Mouse (Mus musculus) small intestine, adult 2 months (tissue): ENCODE measurements around the gene Cry2.

ENCODE experiments used
- CTCF ChIP-seq: fragments of 200-500 bp; IDR thresholded peaks from 2 replicates; pipeline ENCODE4 v1.5.1; 2012; ENCODE audit warnings: low read depth, mild to moderate bottlenecking, control low read depth, inconsistent platforms, low read length, moderate library complexity, mixed read lengths; ENCODE audit not compliant: insufficient replicate concordance, insufficient read length; ENCODE audit errors: extremely low read depth
- POLR2A ChIP-seq: fragments of 200-500 bp; IDR thresholded peaks from 2 replicates; pipeline ENCODE4 v1.6.1; 2012; ENCODE audit warnings: low read depth, mild to moderate bottlenecking, control low read depth, inconsistent platforms, low read length, moderate library complexity

- TF ChIP-seq CTCF = no peak
- TF ChIP-seq POLR2A = no peak
These were observed 28.2 kb downstream of the Cry2 start for GRCm38 (mm10) chr2:92405687-92406086.
